Comparison of ENCODE assay signal across 33 mouse cellular contexts in the genomic region with DNA sequence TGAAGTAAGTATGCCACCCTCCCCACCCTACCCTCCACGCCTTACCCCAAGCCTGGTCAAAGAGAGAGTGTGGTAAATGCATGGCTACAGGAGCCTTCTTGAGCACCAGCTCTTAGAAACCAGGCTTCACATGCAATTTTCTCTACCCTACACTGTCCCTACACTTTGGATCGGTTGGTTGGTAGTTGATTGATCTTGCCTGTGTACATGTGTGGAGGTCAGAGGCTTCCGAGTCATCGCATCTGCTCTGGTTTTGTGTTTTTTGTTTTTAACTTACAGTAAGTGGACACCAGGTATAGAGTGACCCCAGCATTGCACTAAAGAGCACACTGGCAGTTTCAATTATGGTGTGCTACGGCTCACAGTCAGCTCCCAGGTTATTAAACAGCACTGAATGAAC. TPM values are rescaled to one million over a fixed set of nuclear protein-coding genes. Genes with fewer than 3 reads are reported as not detected.
DNase-seq lines count a peak whose midpoint lies in the region; ATAC-seq and TF ChIP-seq lines count a peak whose summit lies in the region.
"Had no signal": no experiment of that assay in that cellular context is flagged by ENCODE, and none has a peak within 500 bp of the region (broad histone marks: within the 10 kb centered on the region; RNA-seq: fewer than 3 reads in every experiment).

No protein-coding gene starts in this region.

- H3K4me1 ChIP-seq in embryonic facial prominence, embryonic 11.5 days (ENCODE audit: control insufficient read depth, insufficient read depth, low read length) = no peaks in the 10 kb centered on the region
- H3K4me1 ChIP-seq in embryonic facial prominence, embryonic 10.5 days = peaks cover 16% of the 10 kb centered on the region
- H3K4me1 ChIP-seq in liver, adult 2 months (ENCODE audit: control insufficient read depth, insufficient read depth, low read length) = peaks cover 13% of the 10 kb centered on the region
- peaks cover 8% of the 10 kb centered on the region for H3K4me1 ChIP-seq in liver, embryonic 11.5 days (replicated peaks; ENCODE audit: control insufficient read depth, insufficient read depth, low read length)

- TF ChIP-seq CTCF in liver, adult 2 months (IDR thresholded peaks at IDR 0.05; ENCODE audit: low read depth, low read length) = no peak

- WGBS in embryonic facial prominence, embryonic 11.5 days = 71% methylated on average over 5 of the region's 5 CpGs
- 74% methylated on average over 5 of the region's 5 CpGs for WGBS in embryonic facial prominence, embryonic 10.5 days
- WGBS in liver, adult 2 months = 32% methylated on average over 5 of the region's 5 CpGs
- 67% methylated on average over 5 of the region's 5 CpGs for WGBS in liver, embryonic 11.5 days

- H3K9ac ChIP-seq in embryonic facial prominence, embryonic 11.5 days (replicated peaks; ENCODE audit: low read length) = no peak overlapping the region
- H3K9ac ChIP-seq in liver, adult 2 months (ENCODE audit: low read depth, low read length) = 0 out of 2 replicates have a peak overlapping the region, but pooled peaks have one; percentile 36
- H3K9ac ChIP-seq in liver, embryonic 11.5 days (ENCODE audit: low read depth, low read length) = no peak overlapping the region
- H3K9ac ChIP-seq: forebrain, postnatal 0 days; hindbrain, embryonic 13.5 days; intestine, embryonic 15.5 days had no signal

- no peak overlapping the region for H3K27ac ChIP-seq in embryonic facial prominence, embryonic 11.5 days (replicated peaks; ENCODE audit: low read depth, low read length)
- H3K27ac ChIP-seq in embryonic facial prominence, embryonic 10.5 days (replicated peaks) = no peak overlapping the region
- H3K27ac ChIP-seq in liver, adult 2 months (replicated peaks; ENCODE audit: insufficient read depth, low read depth, low read length) = peak overlapping the region; percentile 78
- H3K27ac ChIP-seq in liver, embryonic 11.5 days (ENCODE audit: low read depth, low read length) = no peak overlapping the region
- H3K27ac ChIP-seq: gastrocnemius, adult 2 months; hindbrain, embryonic 10.5 days; hindbrain, embryonic 13.5 days; intestine, embryonic 15.5 days had no signal

- H3K4me3 ChIP-seq in embryonic facial prominence, embryonic 11.5 days (ENCODE audit: low read depth, low read length) = no peak overlapping the region
- H3K4me3 ChIP-seq in embryonic facial prominence, embryonic 10.5 days = no peak overlapping the region
- no peak overlapping the region for H3K4me3 ChIP-seq in liver, adult 2 months (ENCODE audit: insufficient read depth, low read depth, low read length)
- no peak overlapping the region for H3K4me3 ChIP-seq in liver, embryonic 11.5 days (ENCODE audit: low read depth, low read length)
- H3K4me3 ChIP-seq: gastrocnemius, adult 2 months; hindbrain, embryonic 10.5 days; hindbrain, embryonic 13.5 days; intestine, embryonic 15.5 days had no signal

- ATAC-seq in embryonic facial prominence, embryonic 11.5 days (replicated peaks; ENCODE audit: insufficient number of reproducible peaks, low FRiP score, low TSS enrichment, low read depth) = no peak
- ATAC-seq in liver, embryonic 11.5 days (replicated peaks; ENCODE audit: low FRiP score) = no peak
- ATAC-seq: CD4-positive, CD25-positive, alpha-beta regulatory T cell, adult 4 months; forebrain, embryonic 14.5 days; forebrain, postnatal 0 days; hindbrain, embryonic 16.5 days; intestine, embryonic 15.5 days; Patski had no signal

- H3K27me3 ChIP-seq in embryonic facial prominence, embryonic 11.5 days (ENCODE audit: control insufficient read depth, insufficient read depth, low read length) = no peaks in the 10 kb centered on the region
- H3K27me3 ChIP-seq in embryonic facial prominence, embryonic 10.5 days (replicated peaks; ENCODE audit: low read depth, poor library complexity, severe bottlenecking) = peaks cover 8% of the 10 kb centered on the region; the same call in 1 of the 2 replicates
- no peaks in the 10 kb centered on the region for H3K27me3 ChIP-seq in liver, adult 2 months (ENCODE audit: control insufficient read depth, insufficient read depth, low read length)
- no peaks in the 10 kb centered on the region for H3K27me3 ChIP-seq in liver, embryonic 11.5 days (replicated peaks; ENCODE audit: control insufficient read depth, insufficient read depth, low read length)
- H3K27me3 ChIP-seq: intestine, embryonic 15.5 days; Patski had no signal

- H3K9me3 ChIP-seq in embryonic facial prominence, embryonic 11.5 days (replicated peaks; ENCODE audit: control insufficient read depth, low read length) = no peaks in the 10 kb centered on the region
- no peaks in the 10 kb centered on the region for H3K9me3 ChIP-seq in embryonic facial prominence, embryonic 10.5 days
- no peaks in the 10 kb centered on the region for H3K9me3 ChIP-seq in liver, embryonic 11.5 days (ENCODE audit: control insufficient read depth, low read length)
- H3K9me3 ChIP-seq: hindbrain, embryonic 10.5 days; hindbrain, embryonic 13.5 days; intestine, embryonic 15.5 days had no signal

- H3K79me2 ChIP-seq in liver, adult 2 months (ENCODE audit: control insufficient read depth, insufficient read depth, low read length) = no peaks in the 10 kb centered on the region

- DNase-seq in embryonic facial prominence, embryonic 11.5 days (ENCODE audit: low spot score) = peak; percentile 38
- no peak for DNase-seq in embryonic facial prominence, embryonic 10.5 days (ENCODE audit: low spot score)
- peak; percentile 61 for DNase-seq in liver, adult 2 months (ENCODE audit: extremely low read depth, low read depth, low spot score)
- DNase-seq in liver, embryonic 11.5 days (ENCODE audit: low spot score) = no peak
- DNase-seq in 3T3-L1 (ENCODE audit: low read depth, low spot score) (peak; percentile 38), NIH3T3 (ENCODE audit: low read depth) (peak; percentile 57)
- DNase-seq in adrenal gland, postnatal 10 days = no peak
- DNase-seq: adrenal gland, postnatal 14 days; cerebellum, adult 11 months; cerebellum, adult 2 months; cerebellum, adult 9-11 months; cerebellum, postnatal 25 days; forebrain, postnatal 0 days; gastrocnemius, adult 2 months; gastrocnemius, postnatal 14 days; heart, adult 18-20 months had no signal

- no peak for TF ChIP-seq POLR2A in liver, adult 2 months (IDR thresholded peaks at IDR 0.05; ENCODE audit: extremely low read depth, insufficient read depth, low read length)

- no peaks in the 10 kb centered on the region for H3K36me3 ChIP-seq in embryonic facial prominence, embryonic 11.5 days (replicated peaks; ENCODE audit: control insufficient read depth, insufficient read depth, low read depth, low read length)
- H3K36me3 ChIP-seq in embryonic facial prominence, embryonic 10.5 days (replicated peaks) = no peaks in the 10 kb centered on the region
- no peaks in the 10 kb centered on the region for H3K36me3 ChIP-seq in liver, adult 2 months (ENCODE audit: control insufficient read depth, insufficient read depth, low read length)
- H3K36me3 ChIP-seq in liver, embryonic 11.5 days (ENCODE audit: control insufficient read depth, insufficient read depth, low read length) = no peaks in the 10 kb centered on the region
- H3K36me3 ChIP-seq: hindbrain, embryonic 10.5 days; hindbrain, embryonic 13.5 days; intestine, embryonic 15.5 days had no signal

- no peak overlapping the region for H3K4me2 ChIP-seq in embryonic facial prominence, embryonic 11.5 days (ENCODE audit: low read depth, low read length)
- H3K4me2 ChIP-seq in liver, embryonic 11.5 days = no peak overlapping the region
- H3K4me2 ChIP-seq: heart, embryonic 11.5 days; hindbrain, embryonic 13.5 days; intestine, embryonic 15.5 days had no signal

RNA-seq across cellular contexts. Expression of a gene that starts 3.7 kb away (rescaled TPM):
- 0.43 and 0.46 TPM in 2 replicates for polyA plus RNA-seq in embryonic facial prominence, embryonic 11.5 days (2014; fragmentation: Nextera tagmentation; extraction: Ambion mirVana)
- 0.34 and 0.44 TPM in 2 replicates for polyA plus RNA-seq in embryonic facial prominence, embryonic 10.5 days (2016; fragmentation: Nextera tagmentation; extraction: Ambion mirVana)
- total RNA-seq in liver, adult 2 months (2014; rRNA removed) = 0.07 and 0.28 TPM in 2 replicates
- 0.06 and 0.40 TPM in 2 replicates for polyA plus RNA-seq in liver, adult 2 months (2012; rRNA removed)
- polyA plus RNA-seq in liver, embryonic 11.5 days (2014; fragmentation: Nextera tagmentation; extraction: Ambion mirVana) = 0.32 and 0.38 TPM in 2 replicates
- total RNA-seq in adrenal gland, postnatal 10 days (2021) = under 1 TPM in 1 of 2 experiments, not detected in 1; 0.33 TPM
- total RNA-seq: adrenal gland, adult 18-20 months; adrenal gland, postnatal 14 days; adrenal gland, postnatal 4 days; forebrain, postnatal 0 days; gastrocnemius, adult 2 months; gastrocnemius, postnatal 14 days; gastrocnemius, postnatal 4 days; heart, adult 18-20 months; heart, postnatal 25 days had no signal

RNA-seq across cellular contexts. Expression of a gene that starts 4.3 kb away (rescaled TPM):
- 0.25 and 0.31 TPM in 2 replicates for polyA plus RNA-seq in embryonic facial prominence, embryonic 11.5 days (2014; fragmentation: Nextera tagmentation; extraction: Ambion mirVana)
- polyA plus RNA-seq in embryonic facial prominence, embryonic 10.5 days (2016; fragmentation: Nextera tagmentation; extraction: Ambion mirVana) = 0.11 and 0.18 TPM in 2 replicates
- total RNA-seq in liver, adult 2 months (2014; rRNA removed) = 185 and 255 TPM in 2 replicates
- polyA plus RNA-seq in liver, adult 2 months (2012; rRNA removed) = 204 and 233 TPM in 2 replicates
- polyA plus RNA-seq in liver, embryonic 11.5 days (2014; fragmentation: Nextera tagmentation; extraction: Ambion mirVana) = 6.2 and 7.4 TPM in 2 replicates
- total RNA-seq in adrenal gland, postnatal 10 days (2021) = 10 to 100 TPM in 1 of 2 experiments, 1 to 10 TPM in 1; 4.7 to 11.4 TPM
- total RNA-seq: adrenal gland, adult 18-20 months; common myeloid progenitor, adult 5-6 weeks; gastrocnemius, adult 2 months; gastrocnemius, postnatal 14 days; heart, adult 18-20 months; heart, postnatal 25 days had no signal
- polyA plus RNA-seq: cerebellum, adult 2 months had no signal

RNA-seq across cellular contexts. Expression of a gene that starts 45.3 kb away (rescaled TPM):
- polyA plus RNA-seq in embryonic facial prominence, embryonic 11.5 days (2014; fragmentation: Nextera tagmentation; extraction: Ambion mirVana) = 137 and 140 TPM in 2 replicates
- 189 TPM in 2 replicates for polyA plus RNA-seq in embryonic facial prominence, embryonic 10.5 days (2016; fragmentation: Nextera tagmentation; extraction: Ambion mirVana)
- total RNA-seq in liver, adult 2 months (2014; rRNA removed) = 13.5 and 14.5 TPM in 2 replicates
- polyA plus RNA-seq in liver, adult 2 months (2012; rRNA removed) = 13.7 and 15.1 TPM in 2 replicates
- 179 and 199 TPM in 2 replicates for polyA plus RNA-seq in liver, embryonic 11.5 days (2014; fragmentation: Nextera tagmentation; extraction: Ambion mirVana)
- 10 to 100 TPM; 19.0 to 21.0 TPM for total RNA-seq in adrenal gland, postnatal 10 days (2021)

RNA-seq across cellular contexts. Expression of a gene that starts 55.6 kb away (rescaled TPM):
- not detected in 2 replicates for polyA plus RNA-seq in embryonic facial prominence, embryonic 11.5 days (2014; fragmentation: Nextera tagmentation; extraction: Ambion mirVana)
- 0.11 and 0.34 TPM in 2 replicates for polyA plus RNA-seq in embryonic facial prominence, embryonic 10.5 days (2016; fragmentation: Nextera tagmentation; extraction: Ambion mirVana)
- total RNA-seq in liver, adult 2 months (2014; rRNA removed) = 293 and 381 TPM in 2 replicates
- 284 and 348 TPM in 2 replicates for polyA plus RNA-seq in liver, adult 2 months (2012; rRNA removed)
- polyA plus RNA-seq in liver, embryonic 11.5 days (2014; fragmentation: Nextera tagmentation; extraction: Ambion mirVana) = 1.1 and 1.3 TPM in 2 replicates
- 10 to 100 TPM in 1 of 2 experiments, 1 to 10 TPM in 1; 3.7 to 12.2 TPM for total RNA-seq in adrenal gland, postnatal 10 days (2021)
- polyA plus RNA-seq: forebrain, embryonic 11.5 days; forebrain, embryonic 14.5 days; frontal cortex, adult 2 months; heart, embryonic 11.5 days; heart, embryonic 14.5 days; heart, postnatal 0 days; hindbrain, embryonic 13.5 days had no signal

Comparison
In these comparisons a context has a peak if more than half of its experiments do, and no peak if none do; other contexts are left out.
1. DNase-seq: peak in embryonic facial prominence, embryonic 11.5 days (single experiment), liver, adult 2 months (single experiment), 3T3-L1 (single experiment) and NIH3T3 (single experiment); none in embryonic facial prominence, embryonic 10.5 days (single experiment), liver, embryonic 11.5 days (single experiment) and adrenal gland, postnatal 10 days (single experiment).
2. RNA of a gene that starts 4.3 kb away (polyA plus RNA-seq): 204 to 233 TPM in liver, adult 2 months; 6.2 to 7.4 TPM in liver, embryonic 11.5 days, 0.25 to 0.31 TPM in embryonic facial prominence, embryonic 11.5 days and 0.11 to 0.18 TPM in embryonic facial prominence, embryonic 10.5 days; every median in the first group is over 10 times any median in the second.